Mouse (Mus musculus) frontal cortex, postnatal 25 days (tissue): ENCODE measurements at regions not wholly inside any gene's neighbourhood (a gene's known extent, or its start where the extent isn't known, plus 50 kb on each side); places are given as distances from the start of the nearest gene placed in this dataset.

Experiments used
- DNase-seq, 2 experiments: peaks; one replicate each; pipeline ENCODE4 v3.0.0; 2022; ENCODE audit warnings: low spot score in 2 of 2

DNA sequence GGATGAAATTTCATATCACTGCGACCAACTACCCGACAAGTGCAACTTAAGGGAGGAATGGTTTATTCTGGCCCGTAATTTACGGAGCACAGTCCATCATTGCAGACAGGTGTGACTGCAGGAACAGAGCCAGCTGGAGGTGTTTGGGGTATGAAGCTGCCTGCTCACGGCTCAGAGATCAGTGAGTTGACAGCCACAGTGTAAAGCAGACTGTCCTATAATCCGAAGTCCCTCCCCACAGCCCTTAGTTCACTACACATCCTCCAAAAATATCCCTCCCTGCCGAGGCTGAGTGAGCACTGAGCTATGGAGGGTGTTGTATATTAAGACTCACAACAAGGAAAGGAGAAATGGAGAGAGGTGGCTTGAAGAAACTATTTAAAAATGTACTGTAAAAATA is 88.0 kb upstream of the Ednrb start:
- no peak for DNase-seq

DNA sequence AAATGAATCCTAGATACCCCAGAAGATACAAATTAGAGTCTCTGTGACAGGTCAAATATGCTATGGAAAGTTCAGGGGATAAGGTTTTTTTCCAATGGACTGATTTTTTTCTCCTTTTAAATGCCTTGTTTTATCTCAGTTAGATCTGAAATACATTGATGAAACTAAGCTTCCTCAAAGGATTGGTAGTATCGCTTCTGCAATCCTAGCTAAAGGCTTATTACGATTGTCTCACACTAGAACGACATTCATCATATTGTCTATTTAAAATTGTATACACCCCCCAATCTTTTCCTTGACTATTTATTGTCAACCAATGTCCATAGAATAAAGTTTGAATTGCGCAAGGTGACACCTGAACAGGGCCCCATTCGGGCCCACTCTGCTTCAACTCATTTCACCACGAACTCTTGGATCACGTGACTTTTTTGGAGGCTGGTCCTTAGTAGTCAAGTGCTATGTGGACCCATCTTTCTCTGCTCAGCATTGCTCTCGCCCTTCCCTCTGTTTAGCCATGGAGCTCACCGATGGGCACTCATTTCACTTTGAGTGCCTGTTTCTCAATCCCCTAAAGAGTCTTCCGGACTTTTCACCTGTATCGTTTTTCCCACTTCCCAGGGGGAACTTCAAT is 85.6 kb upstream of the Ednrb start:
- DNase-seq = no peak

DNA sequence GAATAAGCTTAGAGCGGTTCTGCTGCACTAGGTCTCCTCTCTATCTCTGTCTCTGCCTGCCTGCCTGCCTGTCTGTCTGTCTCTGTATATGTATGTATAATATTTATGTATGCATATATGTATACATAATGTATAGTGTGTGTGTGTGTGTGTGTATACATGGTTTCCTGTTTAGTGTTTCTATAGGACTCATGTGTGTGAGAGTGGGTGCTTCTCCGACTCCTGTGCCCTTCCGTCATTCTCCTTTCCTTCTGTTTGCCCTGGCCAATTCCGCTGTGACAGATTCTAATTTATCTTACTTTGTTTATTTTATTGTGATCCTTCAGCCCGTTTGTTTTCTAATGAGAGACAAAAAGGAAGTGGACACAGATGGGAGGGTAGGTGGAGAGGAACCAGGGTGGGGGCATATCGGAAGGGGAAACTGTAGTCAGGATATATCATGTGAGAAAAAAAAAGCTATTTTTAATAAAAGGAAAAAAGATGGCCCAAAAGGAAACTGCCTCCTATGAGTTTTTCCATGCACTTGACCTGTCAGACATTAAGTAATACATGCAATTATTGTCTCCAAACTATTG is 85.0 kb upstream of the Ednrb start:
- no peak for DNase-seq

DNA sequence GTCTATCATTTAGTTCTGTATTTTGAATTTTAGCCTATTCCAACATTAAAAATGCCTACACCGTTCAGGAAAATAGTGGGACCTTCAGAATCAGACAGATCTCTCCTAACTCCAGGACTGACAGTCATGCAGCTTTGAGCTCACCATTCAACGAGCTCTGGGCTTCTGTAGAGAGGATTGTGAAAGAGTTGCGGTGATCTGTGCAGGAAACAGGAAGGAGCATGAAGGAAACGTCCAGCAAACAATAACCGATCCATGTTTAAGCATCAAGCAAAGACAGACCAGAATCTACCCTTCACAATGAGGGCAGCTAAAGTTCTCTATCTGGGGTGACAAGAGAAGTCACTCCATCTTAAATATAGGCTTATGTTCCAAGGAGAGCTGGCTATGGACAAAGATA is 76.0 kb upstream of the Ednrb start:
- no peak for DNase-seq

DNA sequence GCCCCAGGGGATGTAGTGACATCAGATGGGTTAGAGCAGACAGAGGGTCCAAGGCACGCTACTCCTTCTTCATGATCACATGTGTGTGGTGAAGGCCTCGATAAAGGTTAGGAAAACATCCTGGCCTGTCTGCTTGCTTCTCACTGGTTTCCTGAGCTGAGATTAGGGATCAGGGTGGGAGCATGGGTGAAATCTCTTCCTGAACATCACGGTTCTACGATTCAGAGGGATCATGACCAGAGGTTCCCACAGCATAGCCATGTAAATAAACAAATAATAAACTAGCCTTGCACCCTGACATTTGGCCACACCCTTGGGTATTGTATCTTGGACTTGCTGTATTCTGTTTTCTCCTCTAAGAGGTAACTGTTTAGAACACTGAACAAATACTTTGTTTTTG is 75.2 kb upstream of the Ednrb start:
- no peak for DNase-seq

DNA sequence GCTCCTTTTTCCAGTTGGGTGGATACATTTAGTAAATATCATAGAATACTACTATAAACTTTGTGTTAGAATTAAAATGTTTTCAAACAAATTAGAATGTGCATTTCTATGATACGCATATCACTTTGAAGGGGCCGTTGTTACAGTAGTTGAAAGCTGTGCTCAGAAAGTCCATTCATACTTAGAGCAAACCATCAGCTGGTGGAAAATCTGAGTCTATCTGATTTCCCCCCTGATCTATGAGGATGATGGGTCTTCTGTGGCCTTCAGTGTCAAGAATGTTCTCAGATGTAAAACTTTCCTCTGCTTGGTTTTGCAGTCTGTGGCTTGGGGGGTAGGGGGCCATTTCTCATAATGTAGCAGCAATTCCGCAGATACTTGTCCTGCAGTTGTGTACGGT is 69.3 kb upstream of the Ednrb start:
- DNase-seq = no peak

DNA sequence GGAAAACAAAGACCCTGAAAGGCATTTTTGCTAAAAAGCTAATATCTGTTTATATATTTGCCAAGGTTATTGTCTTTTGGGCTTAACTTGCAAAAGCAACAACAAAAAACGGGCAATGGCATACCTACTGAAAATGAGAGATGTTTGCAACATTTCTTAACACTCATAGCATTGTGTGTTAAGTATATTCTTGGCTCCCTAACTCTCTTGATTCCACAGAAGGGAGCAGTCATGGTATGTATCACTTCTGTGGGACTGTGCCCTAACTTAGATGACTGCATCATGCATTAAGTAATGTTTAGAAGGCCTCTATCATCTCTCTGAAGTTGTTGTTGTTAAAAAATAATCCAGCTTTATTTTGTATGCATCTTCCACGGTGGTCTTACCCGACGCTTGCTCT is 67.5 kb upstream of the Ednrb start:
- no peak for DNase-seq

DNA sequence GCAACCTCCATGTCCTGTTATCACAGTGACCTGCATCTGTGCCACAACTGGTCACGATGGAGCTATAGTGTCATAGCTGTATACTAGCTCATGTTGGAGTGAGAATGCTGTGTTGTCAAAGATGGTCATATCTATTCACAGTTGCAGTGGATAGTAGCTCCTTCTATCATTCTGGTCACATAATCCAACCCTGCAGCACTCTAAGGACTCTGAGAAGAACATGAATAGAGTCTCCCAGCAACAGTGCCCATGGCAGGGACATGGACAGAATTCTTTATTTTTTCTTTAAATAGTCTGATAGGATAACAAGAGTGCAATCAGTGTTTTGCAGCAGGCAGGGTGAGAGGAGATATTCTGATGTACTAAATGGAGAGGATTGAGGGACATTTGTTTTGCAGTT is 67.1 kb upstream of the Ednrb start:
- DNase-seq = no peak

DNA sequence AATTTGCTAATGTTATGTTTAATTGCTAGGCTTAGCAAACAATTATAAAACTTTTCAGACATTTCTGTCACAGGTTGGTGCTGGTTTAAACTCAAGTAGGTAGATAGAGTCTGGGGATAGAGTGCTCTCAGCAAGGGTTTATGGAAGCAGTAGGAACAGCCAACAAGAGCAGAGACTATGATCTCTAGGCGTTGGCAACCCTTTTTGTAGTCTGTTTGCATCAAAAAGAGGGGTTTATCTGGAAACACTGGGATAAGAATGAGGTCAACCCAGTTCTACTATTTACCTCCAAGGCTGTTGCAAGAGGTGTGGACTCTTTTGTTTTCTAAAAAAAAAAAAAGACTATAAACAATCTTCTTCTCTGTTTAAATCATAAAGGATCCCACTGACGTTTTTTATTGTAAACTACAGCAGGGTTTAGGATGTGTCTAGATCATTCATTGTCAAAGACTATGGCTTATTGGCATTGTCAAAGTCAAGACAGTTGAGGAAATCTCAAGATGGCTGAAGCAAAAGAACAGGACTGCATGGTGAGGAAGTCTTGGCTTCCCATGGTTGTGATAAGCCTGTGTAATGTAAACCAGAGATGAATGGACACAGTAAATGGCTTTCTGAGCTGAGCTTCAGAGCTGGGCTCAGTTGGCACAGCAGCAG is 62.3 kb upstream of the Ednrb start:
- DNase-seq = no peak

DNA sequence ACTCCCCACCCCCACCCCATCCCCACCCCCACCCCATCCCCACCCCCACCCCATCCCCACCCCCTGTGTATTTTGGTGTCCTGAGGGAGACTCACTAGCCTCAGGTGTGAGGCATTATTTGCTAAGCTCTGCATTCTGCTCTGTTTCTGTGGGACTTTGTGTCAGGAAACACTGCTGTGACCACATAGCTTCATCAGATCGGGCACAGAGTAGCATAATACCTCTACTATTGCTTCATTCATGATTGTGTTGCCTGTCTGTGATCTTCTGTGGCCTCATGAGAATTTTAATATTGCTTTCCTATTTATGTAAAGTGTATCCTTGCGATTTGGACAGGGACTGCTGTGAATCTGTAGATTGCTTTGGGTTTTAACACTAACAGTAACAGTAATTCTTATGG is 56.6 kb upstream of the Ednrb start:
- DNase-seq = no peak

DNA sequence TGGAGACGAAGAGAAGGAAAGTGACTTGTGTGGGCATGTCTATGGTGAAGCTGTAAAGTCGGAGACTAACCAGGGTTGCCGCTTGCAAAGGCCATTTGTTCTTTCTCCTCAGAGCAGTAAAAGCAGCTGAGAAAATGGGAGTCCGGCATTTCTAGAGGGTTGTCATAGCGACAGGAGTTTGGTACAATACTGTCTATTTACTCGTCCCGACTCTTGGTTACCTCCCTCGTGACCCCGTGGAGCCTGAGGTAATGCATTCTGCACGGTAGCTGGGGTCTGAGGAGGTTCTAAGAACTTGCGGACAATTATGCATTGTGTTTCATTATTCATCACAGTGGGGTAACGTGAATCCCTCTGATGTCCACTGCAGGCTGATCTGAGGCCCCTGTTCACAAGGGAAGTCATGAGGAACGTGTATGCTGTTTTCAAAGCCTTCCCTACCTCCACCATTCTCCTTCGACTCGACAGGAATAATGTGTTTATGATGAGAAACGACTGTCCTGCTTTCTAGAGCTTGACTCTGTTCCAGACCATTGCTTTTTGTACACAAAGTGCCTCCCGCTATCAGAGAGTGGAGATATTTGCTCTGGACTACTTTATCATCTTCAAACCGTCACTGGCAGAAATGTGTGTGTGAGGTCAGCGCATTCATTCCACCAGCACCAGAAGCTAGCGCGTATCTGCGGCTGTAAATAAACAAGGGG is 55.1 kb upstream of the Ednrb start:
- DNase-seq = peak in 1 of 2 experiments; percentile 14

DNA sequence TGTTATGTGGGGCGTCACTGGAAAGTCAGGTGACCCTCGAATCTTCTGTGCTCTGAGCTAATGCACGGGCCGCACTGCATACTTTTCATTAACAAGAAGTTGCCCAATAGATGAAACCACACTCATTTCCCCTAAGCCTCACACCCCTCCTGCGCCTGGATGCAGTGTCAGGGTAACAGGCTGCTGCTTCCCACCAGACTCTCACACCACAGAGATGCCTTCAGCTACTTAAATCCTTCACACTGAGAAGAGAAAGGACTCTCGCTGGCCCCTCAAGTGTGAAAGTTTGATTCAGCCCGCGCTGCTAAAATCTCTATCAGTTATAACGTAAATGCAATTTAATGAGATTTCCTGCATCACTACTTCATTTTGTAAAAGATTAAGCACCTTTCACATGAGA is 54.5 kb upstream of the Ednrb start:
- DNase-seq = no peak

DNA sequence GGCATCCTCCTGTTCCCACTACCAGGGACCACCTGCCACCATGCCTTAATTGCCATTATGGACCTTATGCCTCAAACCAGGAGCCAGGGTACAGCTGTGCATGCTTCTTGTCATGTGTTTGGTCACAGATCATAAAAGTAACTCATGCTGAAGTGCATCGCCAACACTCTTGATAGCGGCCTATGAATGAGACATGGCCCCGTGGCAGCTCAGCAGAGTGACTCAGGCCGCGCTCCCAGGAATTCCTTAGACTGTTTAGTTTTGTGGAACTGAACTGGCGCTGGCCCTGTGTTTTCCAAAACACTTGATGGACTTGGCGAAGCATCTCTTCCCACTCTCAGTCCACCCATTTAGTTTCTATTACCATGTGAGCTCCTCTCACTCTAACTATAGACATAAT is 51.1 kb upstream of the Ednrb start:
- DNase-seq = no peak
